Mouse (Mus musculus): ENCODE measurements around the gene Arhgef1. TPM values are rescaled to one million over a fixed set of nuclear protein-coding genes. Genes with fewer than 3 reads are reported as not detected.
"Not testable (repeated sequence)": the region's sequence is repeated elsewhere in the genome, so short reads cannot be mapped to it uniquely, and the experiment has no call there.

Arhgef1 gene
- total RNA-seq, 1 experiment from 2014 or later: 94.9 TPM

- DNase-seq: no peak
Measured at GRCm38 (mm10) chr7:24889431-24890220, 13.1 kb upstream of the Arhgef1 start.

GRCm38 (mm10) chr7:24890281-24891216 lies 12.2 kb upstream of the Arhgef1 start:
- DNase-seq: peak; percentile 83

GRCm38 (mm10) chr7:24891241-24892124 lies 11.2 kb upstream of the Arhgef1 start:
- no peak for DNase-seq

DNA sequence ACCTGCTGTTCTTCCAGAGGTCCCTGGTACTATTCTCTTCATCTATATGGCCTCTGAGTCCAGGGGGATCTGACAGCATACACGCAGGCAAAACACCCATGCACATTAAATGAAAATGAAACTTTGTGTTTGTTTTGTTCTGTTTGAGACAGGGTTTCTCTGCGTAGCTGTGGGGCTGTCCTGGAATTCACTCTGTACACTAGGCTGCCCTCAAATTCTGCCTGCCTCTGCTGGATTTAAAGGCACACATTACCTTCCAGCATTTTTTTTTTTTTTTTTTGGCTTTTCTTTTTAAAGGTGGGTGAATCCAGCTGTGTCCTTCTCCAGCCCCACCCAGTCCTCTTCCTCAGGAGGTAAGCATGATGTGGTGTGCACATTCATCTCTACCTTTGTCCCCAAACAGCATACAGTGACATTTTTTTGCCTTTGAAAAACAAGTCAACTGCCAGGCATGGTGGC lies 10.6 kb upstream of the Arhgef1 start:
- no peak for DNase-seq

- not testable (repeated sequence) for DNase-seq
Measured at GRCm38 (mm10) chr7:24895749-24896148, 7.0 kb upstream of the Arhgef1 start.

GRCm38 (mm10) chr7:24896269-24896668 lies 6.4 kb upstream of the Arhgef1 start:
- no peak for DNase-seq

DNA sequence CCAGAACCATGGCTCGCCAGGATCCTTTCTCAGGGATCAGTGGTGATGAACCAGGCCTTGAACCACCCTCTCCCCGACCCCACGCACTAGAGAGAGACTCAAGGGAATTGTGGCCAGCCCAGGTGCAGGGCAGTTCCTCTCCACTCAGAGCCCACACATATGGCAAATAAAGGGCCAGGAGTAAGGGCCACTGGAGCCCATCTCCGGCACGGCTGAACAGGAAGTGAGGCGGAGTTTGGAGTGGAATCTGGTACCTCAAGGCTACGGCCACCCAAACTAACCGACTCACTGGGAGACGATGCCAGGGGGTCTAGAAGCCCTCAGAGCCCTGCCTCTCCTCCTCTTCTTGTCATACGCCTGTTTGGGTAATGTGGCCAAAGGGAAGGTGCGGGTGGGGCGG lies 5.5 kb upstream of the Arhgef1 start, which contains the start of gene Cd79a:
TSS of gene Cd79a (plus strand) at position 158 of the 400 bp plus-strand sequence.
- DNase-seq: peak; percentile 34

- DNase-seq: no peak
Measured at GRCm38 (mm10) chr7:24897959-24898358, 4.8 kb upstream of the Arhgef1 start.

DNA sequence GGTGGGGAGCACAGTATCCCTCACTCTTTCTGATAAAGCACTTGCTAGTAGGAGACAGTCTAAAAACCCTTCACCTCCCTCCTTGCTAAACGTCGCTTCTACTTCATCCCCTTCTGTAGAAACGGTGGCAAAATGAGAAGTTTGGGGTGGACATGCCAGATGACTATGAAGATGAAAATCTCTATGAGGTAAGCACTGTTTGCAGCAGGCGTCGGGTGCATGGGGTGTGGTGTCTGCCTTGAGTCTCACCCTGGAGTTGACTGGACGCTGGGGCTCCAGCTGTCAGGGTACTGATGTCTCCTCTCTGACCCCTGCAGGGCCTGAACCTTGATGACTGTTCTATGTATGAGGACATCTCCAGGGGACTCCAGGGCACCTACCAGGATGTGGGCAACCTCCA lies 1.6 kb upstream of the Arhgef1 start:
- DNase-seq: no peak

DNA sequence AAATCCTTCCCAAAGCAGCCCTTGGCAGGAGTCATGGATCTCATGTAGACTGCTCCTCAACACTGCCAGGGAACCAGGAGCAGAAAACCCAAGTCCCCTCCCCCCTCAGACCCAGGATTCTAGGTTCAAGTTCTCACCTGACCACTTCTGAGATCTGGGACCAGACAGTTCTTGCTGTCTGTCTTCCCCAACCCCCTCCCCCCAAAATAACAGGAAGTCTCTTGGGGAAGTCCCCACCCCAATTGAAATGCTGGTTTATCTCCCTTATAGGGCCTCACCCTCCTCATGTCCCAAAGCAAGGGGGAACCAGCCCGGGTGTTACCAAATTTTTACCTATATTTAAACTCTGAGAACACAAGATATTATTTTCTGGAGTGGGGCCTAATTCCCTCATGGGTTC lies 870 bp upstream of the Arhgef1 start:
- DNase-seq: no peak

- no peak for DNase-seq
Measured at GRCm38 (mm10) chr7:24902264-24902629, 465 bp upstream of the Arhgef1 start.

- DNase-seq: no peak
Measured at GRCm38 (mm10) chr7:24903444-24903825, 723 bp downstream of the Arhgef1 start.

- peak; percentile 99 for DNase-seq
Measured at GRCm38 (mm10) chr7:24904070-24904483, 1.4 kb downstream of the Arhgef1 start.

- DNase-seq: peak; percentile 84
Measured at GRCm38 (mm10) chr7:24904936-24905335, 2.2 kb downstream of the Arhgef1 start.

GRCm38 (mm10) chr7:24906551-24906950 lies 3.8 kb downstream of the Arhgef1 start:
- DNase-seq: no peak

- peak; percentile 37 for DNase-seq
Measured at GRCm38 (mm10) chr7:24907211-24907748, 4.6 kb downstream of the Arhgef1 start.

DNA sequence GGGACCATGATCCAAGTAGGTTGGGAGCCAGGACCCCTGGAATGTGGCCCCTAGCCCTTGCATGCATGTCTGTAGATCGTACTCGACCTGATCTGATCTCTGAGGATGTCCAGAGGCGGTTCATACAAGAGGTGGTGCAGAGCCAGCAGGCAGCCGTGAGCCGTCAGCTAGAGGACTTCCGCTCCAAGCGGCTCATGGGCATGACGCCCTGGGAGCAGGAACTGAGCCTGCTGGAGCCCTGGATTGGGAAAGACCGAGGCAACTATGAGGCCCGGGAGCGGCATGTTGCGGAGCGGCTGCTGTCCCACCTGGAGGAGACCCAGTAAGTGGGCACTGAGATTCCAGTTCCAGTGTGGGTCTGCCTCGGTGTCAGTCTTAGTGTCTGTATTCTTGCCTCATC lies 9.8 kb downstream of the Arhgef1 start:
- no peak for DNase-seq

- peak; percentile 41 for DNase-seq
Measured at GRCm38 (mm10) chr7:24918763-24919323, 16.1 kb downstream of the Arhgef1 start.

- DNase-seq: no peak
Measured at GRCm38 (mm10) chr7:24919728-24920127, 17.0 kb downstream of the Arhgef1 start.

GRCm38 (mm10) chr7:24930475-24930874 lies 27.8 kb downstream of the Arhgef1 start:
- no peak for DNase-seq

GRCm38 (mm10) chr7:24931651-24932050 lies 28.9 kb downstream of the Arhgef1 start:
- DNase-seq: no peak

Data from adrenal gland, postnatal 14 days (tissue).